Mouse (Mus musculus): ENCODE results near the gene Qprt. TPM values are rescaled to one million over a fixed set of nuclear protein-coding genes. Genes with fewer than 3 reads are reported as not detected.

Gene Qprt
- total RNA-seq, 1 experiment, result 5.6 TPM

- no peak overlapping the region for H3K4me3 ChIP-seq (ENCODE audit: insufficient read depth in 1 of 2, low read depth in 1 of 2, low read length in 2 of 2, poor library complexity in 1 of 2, severe bottlenecking in 1 of 2)
- no peaks in the 10 kb centered on the region for H3K36me3 ChIP-seq (ENCODE audit: control insufficient read depth, insufficient read depth, low read length, poor library complexity, severe bottlenecking)
- H3K4me1 ChIP-seq (ENCODE audit: control insufficient read depth in 2 of 2, insufficient read depth in 2 of 2, low read length in 2 of 2, poor library complexity in 1 of 2), result peaks cover 3 to 11% of the 10 kb centered on the region in 2 experiments; a peak in 2 of 4 replicates
- TF ChIP-seq MAFK (IDR thresholded peaks at IDR 0.05; ENCODE audit: insufficient read depth, low read depth, low read length) (no peak), CHD2 (IDR thresholded peaks at IDR 0.05; ENCODE audit: low read depth, low read length) (no peak), ZNF384 (IDR thresholded peaks at IDR 0.05; ENCODE audit: low read depth, low read length) (no peak), ZC3H11A (IDR thresholded peaks at IDR 0.05; ENCODE audit: borderline replicate concordance, low read depth, low read length) (no peak), HCFC1 (IDR thresholded peaks at IDR 0.05; ENCODE audit: borderline replicate concordance, insufficient read depth, low read length) (no peak)
- no peaks in the 10 kb centered on the region for H3K9me3 ChIP-seq (ENCODE audit: control insufficient read depth, insufficient read depth, low read depth, low read length)
- in situ Hi-C loops (cut with MboI; ENCODE audit: low sequenced_read_pairs in 2 of 2, unreplicated experiment in 2 of 2), result no loop called here
- no peak overlapping the region for H3K27ac ChIP-seq (ENCODE audit: insufficient read depth, low read depth, low read length, poor library complexity, severe bottlenecking)
- no peak overlapping the region for H3K9ac ChIP-seq (ENCODE audit: insufficient read depth, low read depth, low read length, poor library complexity, severe bottlenecking)
- DNase-seq (ENCODE audit: low read depth, low spot score), result no peak
Observed at GRCm38 (mm10) chr7:127099528-127099927, 22.5 kb downstream of the Qprt start.

- in situ Hi-C loops (cut with MboI; ENCODE audit: low sequenced_read_pairs in 2 of 2, unreplicated experiment in 2 of 2), result no loop called here
- Histone ChIP-seq H3K36me3 (ENCODE audit: control insufficient read depth, insufficient read depth, low read length, poor library complexity, severe bottlenecking) (no peaks in the 10 kb centered on the region), H3K4me3 (ENCODE audit: insufficient read depth in 1 of 2, low read depth in 1 of 2, low read length in 2 of 2, poor library complexity in 1 of 2, severe bottlenecking in 1 of 2) (no peak overlapping the region), H3K9ac (ENCODE audit: insufficient read depth, low read depth, low read length, poor library complexity, severe bottlenecking) (no peak overlapping the region), H3K4me1 (ENCODE audit: control insufficient read depth in 2 of 2, insufficient read depth in 2 of 2, low read length in 2 of 2, poor library complexity in 1 of 2) (peaks cover 3 to 7% of the 10 kb centered on the region in 2 experiments; a peak in 2 of 4 replicates), H3K9me3 (ENCODE audit: control insufficient read depth, insufficient read depth, low read depth, low read length) (no peaks in the 10 kb centered on the region), H3K27ac (ENCODE audit: insufficient read depth, low read depth, low read length, poor library complexity, severe bottlenecking) (no peak overlapping the region)
- TF ChIP-seq HCFC1 (IDR thresholded peaks at IDR 0.05; ENCODE audit: borderline replicate concordance, insufficient read depth, low read length) (no peak), CHD2 (IDR thresholded peaks at IDR 0.05; ENCODE audit: low read depth, low read length) (no peak), MAFK (IDR thresholded peaks at IDR 0.05; ENCODE audit: insufficient read depth, low read depth, low read length) (no peak), ZNF384 (IDR thresholded peaks at IDR 0.05; ENCODE audit: low read depth, low read length) (no peak), ZC3H11A (IDR thresholded peaks at IDR 0.05; ENCODE audit: borderline replicate concordance, low read depth, low read length) (no peak)
- DNase-seq (ENCODE audit: low read depth, low spot score), result no peak
Observed at GRCm38 (mm10) chr7:127098950-127099349, 23.1 kb downstream of the Qprt start.

DNA sequence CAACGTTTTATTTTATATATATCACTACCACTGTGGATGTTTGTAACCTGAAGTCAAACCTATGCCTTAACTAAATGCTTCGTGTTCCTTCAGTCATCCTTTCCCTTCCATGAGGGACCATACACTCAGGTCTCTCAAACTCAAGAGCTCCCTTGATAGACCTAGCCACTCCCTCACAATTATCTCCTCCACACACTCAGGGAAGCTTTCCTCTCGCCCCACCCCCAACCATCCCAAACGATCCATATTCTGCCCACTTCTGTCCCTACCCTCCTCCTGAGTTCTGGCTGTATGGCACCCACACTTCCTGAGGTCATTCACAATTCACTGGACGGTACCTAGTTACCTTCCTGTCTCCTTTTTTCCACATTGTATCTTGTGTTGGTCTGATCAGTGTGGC is 23.5 kb downstream of the Qprt start:
- no peak overlapping the region for H3K27ac ChIP-seq (ENCODE audit: insufficient read depth, low read depth, low read length, poor library complexity, severe bottlenecking)
- TF ChIP-seq ZNF384 (IDR thresholded peaks at IDR 0.05; ENCODE audit: low read depth, low read length), result no peak
- TF ChIP-seq HCFC1 (IDR thresholded peaks at IDR 0.05; ENCODE audit: borderline replicate concordance, insufficient read depth, low read length), result no peak
- TF ChIP-seq MAFK (IDR thresholded peaks at IDR 0.05; ENCODE audit: insufficient read depth, low read depth, low read length), result no peak
- TF ChIP-seq ZC3H11A (IDR thresholded peaks at IDR 0.05; ENCODE audit: borderline replicate concordance, low read depth, low read length), result no peak
- TF ChIP-seq CHD2 (IDR thresholded peaks at IDR 0.05; ENCODE audit: low read depth, low read length), result no peak
- in situ Hi-C loops (cut with MboI; ENCODE audit: low sequenced_read_pairs in 2 of 2, unreplicated experiment in 2 of 2), result no loop called here
- no peak overlapping the region for H3K9ac ChIP-seq (ENCODE audit: insufficient read depth, low read depth, low read length, poor library complexity, severe bottlenecking)
- DNase-seq (ENCODE audit: low read depth, low spot score), result no peak
- H3K4me1 ChIP-seq (ENCODE audit: control insufficient read depth in 2 of 2, insufficient read depth in 2 of 2, low read length in 2 of 2, poor library complexity in 1 of 2), result peaks cover 0 to 5% of the 10 kb centered on the region in 2 experiments; a peak in 1 of 4 replicates
- H3K9me3 ChIP-seq (ENCODE audit: control insufficient read depth, insufficient read depth, low read depth, low read length), result no peaks in the 10 kb centered on the region
- no peaks in the 10 kb centered on the region for H3K36me3 ChIP-seq (ENCODE audit: control insufficient read depth, insufficient read depth, low read length, poor library complexity, severe bottlenecking)
- no peak overlapping the region for H3K4me3 ChIP-seq (ENCODE audit: insufficient read depth in 1 of 2, low read depth in 1 of 2, low read length in 2 of 2, poor library complexity in 1 of 2, severe bottlenecking in 1 of 2)

DNA sequence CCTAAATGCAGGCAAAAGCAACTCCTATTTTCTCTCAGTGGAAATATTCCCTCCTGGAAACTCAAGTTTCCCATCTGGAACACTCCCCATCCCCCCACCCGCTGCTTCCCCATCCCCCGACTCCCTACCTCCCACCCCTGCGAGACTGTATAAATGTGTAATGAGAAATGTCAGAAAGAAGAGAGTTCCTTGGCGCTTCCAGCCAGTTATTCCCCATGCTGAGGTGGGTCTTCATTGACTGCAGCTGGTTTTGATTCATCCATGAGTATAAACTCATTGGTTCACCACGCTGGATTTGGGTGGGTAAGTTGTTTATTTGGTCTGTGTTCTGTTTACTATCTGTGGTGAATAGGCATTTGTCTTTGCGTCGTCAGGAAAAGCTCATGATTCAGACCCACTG is 25.6 kb downstream of the Qprt start:
- no peak overlapping the region for H3K4me3 ChIP-seq (ENCODE audit: insufficient read depth in 1 of 2, low read depth in 1 of 2, low read length in 2 of 2, poor library complexity in 1 of 2, severe bottlenecking in 1 of 2)
- H3K27ac ChIP-seq (ENCODE audit: insufficient read depth, low read depth, low read length, poor library complexity, severe bottlenecking), result no peak overlapping the region
- H3K9me3 ChIP-seq (ENCODE audit: control insufficient read depth, insufficient read depth, low read depth, low read length), result no peaks in the 10 kb centered on the region
- TF ChIP-seq CHD2 (IDR thresholded peaks at IDR 0.05; ENCODE audit: low read depth, low read length) (no peak), MAFK (IDR thresholded peaks at IDR 0.05; ENCODE audit: insufficient read depth, low read depth, low read length) (no peak), ZC3H11A (IDR thresholded peaks at IDR 0.05; ENCODE audit: borderline replicate concordance, low read depth, low read length) (no peak), HCFC1 (IDR thresholded peaks at IDR 0.05; ENCODE audit: borderline replicate concordance, insufficient read depth, low read length) (no peak), ZNF384 (IDR thresholded peaks at IDR 0.05; ENCODE audit: low read depth, low read length) (no peak)
- peaks cover 0 to 7% of the 10 kb centered on the region in 2 experiments; a peak in 1 of 4 replicates for H3K4me1 ChIP-seq (ENCODE audit: control insufficient read depth in 2 of 2, insufficient read depth in 2 of 2, low read length in 2 of 2, poor library complexity in 1 of 2)
- peaks cover 9% of the 10 kb centered on the region; the same call in 1 of the 2 replicates for H3K36me3 ChIP-seq (ENCODE audit: control insufficient read depth, insufficient read depth, low read length, poor library complexity, severe bottlenecking)
- DNase-seq (ENCODE audit: low read depth, low spot score), result no peak
- in situ Hi-C loops (cut with MboI; ENCODE audit: low sequenced_read_pairs in 2 of 2, unreplicated experiment in 2 of 2), result no loop called here
- no peak overlapping the region for H3K9ac ChIP-seq (ENCODE audit: insufficient read depth, low read depth, low read length, poor library complexity, severe bottlenecking)

Measured in ES-E14 (cell line).